Comparison of ENCODE assay signal across 23 mouse cellular contexts in genomic region chr9:25479392-25480020, GRCm38 (mm10). TPM values are rescaled to one million over a fixed set of nuclear protein-coding genes. Genes with fewer than 3 reads are reported as not detected.
A peak's percentile ranks its signal among the peaks of the same experiment; 100 is the strongest.
DNase-seq lines count a peak whose midpoint lies in the region; ATAC-seq and TF ChIP-seq lines count a peak whose summit lies in the region.
"Had no signal": no experiment of that assay in that cellular context is flagged by ENCODE, and none has a peak within 500 bp of the region (broad histone marks: within the 10 kb centered on the region; RNA-seq: fewer than 3 reads in every experiment).

No protein-coding gene starts in this region.

- no peak overlapping the region for H3K4me2 ChIP-seq in liver, embryonic 12.5 days
- H3K4me2 ChIP-seq: forebrain, embryonic 13.5 days; hindbrain, embryonic 12.5 days; hindbrain, embryonic 15.5 days had no signal

- no peak for TF ChIP-seq CTCF in liver, adult 2 months (IDR thresholded peaks at IDR 0.05; ENCODE audit: low read depth, low read length)

- WGBS in liver, adult 2 months = 92% methylated on average over 7 of the region's 7 CpGs
- 75% methylated on average over 7 of the region's 7 CpGs for WGBS in liver, embryonic 12.5 days (ENCODE audit: insufficient replicate concordance)

- no peak overlapping the region for H3K27ac ChIP-seq in liver, adult 2 months (replicated peaks; ENCODE audit: insufficient read depth, low read depth, low read length)
- H3K27ac ChIP-seq in liver, embryonic 12.5 days = no peak overlapping the region
- H3K27ac ChIP-seq: forebrain, embryonic 10.5 days; forebrain, embryonic 13.5 days; heart, adult 2 months; heart, embryonic 10.5 days; hindbrain, embryonic 12.5 days; hindbrain, embryonic 15.5 days had no signal

- H3K27me3 ChIP-seq in liver, adult 2 months (ENCODE audit: control insufficient read depth, insufficient read depth, low read length) = no peaks in the 10 kb centered on the region
- peaks cover 15% of the 10 kb centered on the region for H3K27me3 ChIP-seq in liver, embryonic 12.5 days (replicated peaks)
- H3K27me3 ChIP-seq: CH12.LX; hindbrain, embryonic 15.5 days had no signal

- DNase-seq in frontal cortex, postnatal 36 days (ENCODE audit: low spot score in 2 of 2) = no peak
- DNase-seq in liver, adult 2 months (ENCODE audit: extremely low read depth, low read depth, low spot score) = peak; percentile 73
- peak; percentile 22 for DNase-seq in testis, postnatal 14 days (ENCODE audit: low spot score)
- no peak for DNase-seq in testis, postnatal 10 days (ENCODE audit: low spot score)
- DNase-seq in spleen, postnatal 10 days (ENCODE audit: low spot score in 2 of 2) = no peak
- DNase-seq: adrenal gland, postnatal 10 days; adrenal gland, postnatal 36 days; B cell, adult 2 months; cerebellum, adult 11 months; cerebellum, postnatal 10 days; gastrocnemius, postnatal 25 days; heart, adult 2 months had no signal

- H3K79me2 ChIP-seq in liver, adult 2 months (ENCODE audit: control insufficient read depth, insufficient read depth, low read length) = peaks cover 4% of the 10 kb centered on the region; the same call in 1 of the 2 replicates

- no peak overlapping the region for H3K9ac ChIP-seq in liver, adult 2 months (ENCODE audit: low read depth, low read length)
- H3K9ac ChIP-seq in liver, embryonic 12.5 days = no peak overlapping the region
- H3K9ac ChIP-seq: forebrain, embryonic 13.5 days; hindbrain, embryonic 12.5 days; hindbrain, embryonic 15.5 days had no signal

- peak; percentile 53 for ATAC-seq in frontal cortex, adult (ENCODE audit: low TSS enrichment)
- no peak for ATAC-seq in liver, embryonic 12.5 days
- ATAC-seq: forebrain, embryonic 13.5 days; forebrain, embryonic 16.5 days; Patski had no signal

- no peak overlapping the region for H3K4me3 ChIP-seq in liver, adult 2 months (ENCODE audit: insufficient read depth, low read depth, low read length)
- no peak overlapping the region for H3K4me3 ChIP-seq in liver, embryonic 12.5 days
- H3K4me3 ChIP-seq: forebrain, embryonic 10.5 days; forebrain, embryonic 13.5 days; heart, adult 2 months; heart, embryonic 10.5 days; hindbrain, embryonic 12.5 days; hindbrain, embryonic 15.5 days had no signal

- peaks cover 33% of the 10 kb centered on the region for H3K4me1 ChIP-seq in liver, adult 2 months (ENCODE audit: control insufficient read depth, insufficient read depth, low read length)
- H3K4me1 ChIP-seq in liver, embryonic 12.5 days = peaks cover 28% of the 10 kb centered on the region

- no peaks in the 10 kb centered on the region for H3K9me3 ChIP-seq in liver, embryonic 12.5 days (replicated peaks)
- H3K9me3 ChIP-seq: forebrain, embryonic 10.5 days; forebrain, embryonic 13.5 days; G1E; heart, embryonic 10.5 days; hindbrain, embryonic 12.5 days; hindbrain, embryonic 15.5 days had no signal

- no peaks in the 10 kb centered on the region for H3K36me3 ChIP-seq in liver, adult 2 months (ENCODE audit: control insufficient read depth, insufficient read depth, low read length)
- H3K36me3 ChIP-seq in liver, embryonic 12.5 days = no peaks in the 10 kb centered on the region
- H3K36me3 ChIP-seq: forebrain, embryonic 10.5 days; G1E; heart, embryonic 10.5 days; hindbrain, embryonic 12.5 days; hindbrain, embryonic 15.5 days had no signal

- TF ChIP-seq POLR2A in liver, adult 2 months (IDR thresholded peaks at IDR 0.05; ENCODE audit: extremely low read depth, insufficient read depth, low read length) = no peak

RNA-seq across cellular contexts. Expression of gene Eepd1, which starts 1.8 kb away (rescaled TPM):
- 19.5 and 27.8 TPM in 2 replicates for total RNA-seq in liver, adult 2 months (2014; rRNA removed)
- 10.8 and 11.8 TPM in 2 replicates for polyA plus RNA-seq in liver, adult 2 months (2012; rRNA removed)
- 5.4 and 6.3 TPM in 2 replicates for polyA plus RNA-seq in liver, embryonic 12.5 days (2016; fragmentation: Nextera tagmentation; extraction: Ambion mirVana)
- polyA plus RNA-seq: G1E had no signal

Comparison
In these comparisons a context has a peak if more than half of its experiments do, and no peak if none do; other contexts are left out.
1. DNase-seq: peak in liver, adult 2 months (single experiment) and testis, postnatal 14 days (single experiment); none in frontal cortex, postnatal 36 days (0 of 2), testis, postnatal 10 days (single experiment) and spleen, postnatal 10 days (0 of 2).